Mouse (Mus musculus): ENCODE data around the gene Cdc42ep1.
A peak's percentile ranks its signal among the peaks of the same experiment; 100 is the strongest.
"Not testable (repeated sequence)": the region's sequence is repeated elsewhere in the genome, so short reads cannot be mapped to it uniquely, and the experiment has no call there.

Gene Cdc42ep1

DNA sequence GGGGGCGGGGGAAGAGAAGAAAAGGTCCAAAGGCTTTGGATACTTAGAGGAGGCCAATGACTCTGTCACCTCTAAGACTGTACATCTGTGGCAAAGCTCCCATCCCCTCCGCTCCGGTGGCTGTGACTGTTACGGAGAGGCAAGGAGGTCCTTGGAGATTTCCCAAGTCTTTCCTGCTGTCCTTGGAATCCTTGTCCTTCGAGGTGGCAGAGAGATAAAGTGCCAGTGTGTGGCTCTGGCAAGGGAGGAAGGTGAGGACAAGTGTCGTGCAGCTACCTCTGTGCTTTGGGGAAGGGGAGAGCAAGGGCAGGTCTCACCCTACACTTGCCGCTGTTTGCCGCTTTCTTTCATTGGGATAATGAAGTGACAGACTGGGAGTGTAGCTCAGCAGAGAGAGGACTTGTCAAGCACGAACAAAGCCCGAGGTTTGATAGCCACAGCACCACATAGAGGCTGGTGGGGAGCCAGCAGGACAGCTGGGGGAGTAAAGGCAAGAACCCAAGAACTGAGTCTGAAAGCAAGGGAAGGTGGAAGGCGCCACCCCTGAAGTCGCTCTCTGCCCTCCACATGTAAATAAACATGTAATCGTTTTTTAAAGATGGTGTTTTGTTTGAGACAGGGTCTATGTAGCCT, 31.5 kb downstream of the Cdc42ep1 start:
- no peak for ATAC-seq (ENCODE audit: insufficient number of reproducible peaks, low FRiP score, low TSS enrichment)

DNA sequence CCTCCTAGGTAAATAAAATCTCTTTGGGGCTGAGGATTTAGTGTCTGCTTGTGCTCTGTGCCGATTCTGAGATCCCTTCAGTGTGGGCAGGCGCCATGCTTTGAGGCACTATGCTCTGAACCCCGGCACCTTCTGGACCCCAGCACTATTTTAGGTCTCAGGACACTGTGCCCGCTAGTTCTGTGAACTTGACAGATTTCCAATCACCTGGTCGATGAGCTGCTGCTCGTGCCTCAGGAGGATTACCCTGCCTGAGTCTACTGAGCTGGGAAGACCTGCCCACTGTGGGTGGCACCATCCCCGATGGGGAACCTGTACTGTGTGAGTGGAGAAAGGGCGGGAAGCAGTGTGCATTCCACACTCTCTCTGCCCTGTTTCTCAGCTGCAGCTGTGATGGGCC, 32.6 kb downstream of the Cdc42ep1 start:
- no peak for ATAC-seq (ENCODE audit: insufficient number of reproducible peaks, low FRiP score, low TSS enrichment)

DNA sequence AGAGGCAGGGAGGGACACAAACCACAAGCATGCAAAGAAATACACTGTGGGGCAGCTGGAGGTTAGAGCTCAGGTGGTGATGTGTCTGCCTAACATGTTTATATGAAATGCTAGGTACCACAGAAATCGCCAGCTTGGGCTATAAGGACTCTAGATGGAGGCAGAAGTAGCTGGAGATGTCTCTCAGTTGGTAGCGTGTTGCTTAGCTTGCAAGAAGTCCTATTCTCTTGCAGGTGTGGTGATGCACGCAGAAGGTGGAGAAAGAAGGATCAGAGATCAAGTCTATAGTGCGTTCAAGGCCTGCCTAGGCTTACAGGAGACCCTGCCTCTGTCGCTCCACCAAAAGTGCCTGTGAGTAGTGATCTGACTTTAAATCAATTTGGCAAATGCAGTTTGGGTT, 33.1 kb downstream of the Cdc42ep1 start:
- no peak for ATAC-seq (ENCODE audit: insufficient number of reproducible peaks, low FRiP score, low TSS enrichment)

GRCm38 (mm10) chr15:78876258-78876696, 33.9 kb downstream of the Cdc42ep1 start:
- ATAC-seq (ENCODE audit: insufficient number of reproducible peaks, low FRiP score, low TSS enrichment): peak; percentile 42

DNA sequence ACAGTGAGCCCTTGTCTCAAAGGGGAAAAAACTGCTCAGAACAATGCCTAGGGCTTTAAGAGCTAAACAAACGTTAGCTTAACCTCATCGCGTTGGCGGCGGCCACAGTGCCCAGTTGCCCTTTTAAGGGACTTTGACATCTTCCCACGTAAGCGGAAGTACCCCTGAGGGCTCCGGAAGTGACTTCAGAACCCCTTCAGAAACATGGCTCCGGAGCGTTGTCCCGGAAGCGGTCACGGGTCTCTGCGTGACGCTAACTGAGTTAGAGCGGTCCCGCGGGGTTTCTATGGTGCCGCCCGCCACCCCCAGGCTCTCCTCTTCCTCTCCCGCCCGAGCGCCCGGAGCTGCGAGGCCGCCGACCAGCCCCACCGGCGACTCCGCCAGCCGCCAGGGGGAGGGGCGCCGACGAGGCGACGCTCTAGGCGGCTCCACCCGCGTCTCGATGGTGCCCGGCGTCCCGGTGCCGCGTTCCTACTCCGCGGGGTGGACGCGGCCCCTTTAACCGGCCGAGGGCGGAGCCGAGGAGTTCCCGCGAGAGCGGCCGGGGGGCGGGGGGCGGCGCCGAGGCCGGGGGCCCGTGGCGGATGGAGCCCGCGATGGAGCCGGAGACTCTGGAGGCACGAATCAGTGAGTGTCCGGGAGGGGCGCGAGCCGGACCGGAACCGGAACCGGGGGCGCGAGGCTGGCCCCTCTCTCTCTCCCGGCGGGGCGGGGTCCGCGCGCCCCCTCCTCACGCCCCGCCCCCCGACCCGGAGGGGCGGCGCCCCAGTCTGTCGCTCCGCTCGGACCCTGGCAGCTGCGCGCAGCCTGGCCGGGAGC, 34.8 kb downstream of the Cdc42ep1 start, which contains the start of gene Gga1:
Gene Gga1 (plus strand): TSS at position 200 of the 819 bp plus-strand sequence.
- peak; percentile 84 for ATAC-seq (ENCODE audit: insufficient number of reproducible peaks, low FRiP score, low TSS enrichment)

GRCm38 (mm10) chr15:78877810-78878390, 35.5 kb downstream of the Cdc42ep1 start:
- peak; percentile 5; the same call in 1 of the 2 replicates for ATAC-seq (ENCODE audit: insufficient number of reproducible peaks, low FRiP score, low TSS enrichment)

- ATAC-seq (ENCODE audit: insufficient number of reproducible peaks, low FRiP score, low TSS enrichment): not testable (repeated sequence)
Measured at GRCm38 (mm10) chr15:78878792-78879516, 36.5 kb downstream of the Cdc42ep1 start.

DNA sequence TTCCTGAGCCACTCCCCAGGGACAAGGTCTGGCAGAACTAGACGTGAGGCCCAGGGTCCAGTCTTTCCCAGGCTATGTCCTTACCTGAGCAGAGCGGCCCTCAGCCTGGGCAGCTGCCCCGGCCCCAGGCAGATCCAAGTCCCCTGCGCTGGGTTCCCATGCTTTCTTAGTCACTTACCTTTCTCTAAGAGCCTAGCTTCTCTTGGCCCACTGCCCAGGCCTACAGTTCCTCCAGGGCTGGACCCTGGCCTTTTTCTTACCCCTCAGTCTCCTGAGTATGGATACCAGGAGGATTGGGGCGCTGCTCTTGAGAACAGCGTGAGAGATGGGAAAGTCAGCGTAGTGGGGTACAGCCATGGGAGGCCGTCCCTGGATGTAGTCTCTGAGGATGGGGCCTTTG, 38.0 kb downstream of the Cdc42ep1 start:
- no peak for ATAC-seq (ENCODE audit: insufficient number of reproducible peaks, low FRiP score, low TSS enrichment)

DNA sequence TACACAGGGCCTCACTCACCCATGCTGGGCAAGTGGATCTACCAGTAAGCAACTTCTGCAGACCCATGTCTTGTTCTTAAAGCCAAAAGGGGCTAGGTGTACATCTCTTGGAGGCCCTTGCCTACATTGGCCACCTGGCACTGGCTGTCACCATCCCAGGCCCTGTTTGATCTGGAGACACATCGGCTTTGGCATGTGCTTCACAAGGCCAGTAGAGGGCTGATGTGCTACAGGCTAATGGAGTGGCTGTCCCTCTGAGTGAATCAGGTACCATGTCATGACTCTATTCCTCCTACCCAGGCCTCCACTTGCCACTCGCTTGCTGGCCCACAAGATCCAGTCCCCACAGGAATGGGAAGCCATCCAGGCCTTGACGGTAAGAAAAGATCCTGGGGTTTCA, 39.4 kb downstream of the Cdc42ep1 start:
- no peak for ATAC-seq (ENCODE audit: insufficient number of reproducible peaks, low FRiP score, low TSS enrichment)

GRCm38 (mm10) chr15:78889401-78889853, 47.0 kb downstream of the Cdc42ep1 start:
- ATAC-seq (ENCODE audit: insufficient number of reproducible peaks, low FRiP score, low TSS enrichment): no peak

- no peak for ATAC-seq (ENCODE audit: insufficient number of reproducible peaks, low FRiP score, low TSS enrichment)
Measured at GRCm38 (mm10) chr15:78892440-78892839, 50.0 kb downstream of the Cdc42ep1 start.

- ATAC-seq (ENCODE audit: insufficient number of reproducible peaks, low FRiP score, low TSS enrichment): no peak
Measured at GRCm38 (mm10) chr15:78894726-78895125, 52.3 kb downstream of the Cdc42ep1 start.

- ATAC-seq (ENCODE audit: insufficient number of reproducible peaks, low FRiP score, low TSS enrichment): no peak
Measured at GRCm38 (mm10) chr15:78895741-78896140, 53.3 kb downstream of the Cdc42ep1 start.

GRCm38 (mm10) chr15:78896149-78896548, 53.7 kb downstream of the Cdc42ep1 start:
- no peak for ATAC-seq (ENCODE audit: insufficient number of reproducible peaks, low FRiP score, low TSS enrichment)

DNA sequence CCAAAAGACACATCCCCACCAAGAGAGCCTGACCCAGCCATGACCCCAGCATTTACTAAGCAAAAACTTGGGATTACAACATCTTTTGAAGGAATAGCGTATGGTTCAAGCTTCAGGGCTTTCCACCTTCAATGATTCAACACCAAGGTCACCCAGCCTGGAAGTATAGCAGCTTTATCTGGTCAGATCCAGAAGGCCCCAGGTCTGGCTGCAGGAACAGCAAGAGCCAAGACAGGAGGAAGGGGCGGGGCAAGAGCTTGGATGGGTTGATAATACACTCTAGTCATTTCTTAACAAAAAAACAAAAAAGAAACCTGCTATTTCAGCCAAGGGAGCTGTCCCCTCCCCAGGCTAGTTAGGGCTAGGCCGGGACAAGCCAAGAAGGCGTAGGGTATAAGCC, 55.1 kb downstream of the Cdc42ep1 start:
- ATAC-seq (ENCODE audit: insufficient number of reproducible peaks, low FRiP score, low TSS enrichment): no peak

- ATAC-seq (ENCODE audit: insufficient number of reproducible peaks, low FRiP score, low TSS enrichment): no peak
Measured at GRCm38 (mm10) chr15:78898507-78899001, 56.1 kb downstream of the Cdc42ep1 start.

DNA sequence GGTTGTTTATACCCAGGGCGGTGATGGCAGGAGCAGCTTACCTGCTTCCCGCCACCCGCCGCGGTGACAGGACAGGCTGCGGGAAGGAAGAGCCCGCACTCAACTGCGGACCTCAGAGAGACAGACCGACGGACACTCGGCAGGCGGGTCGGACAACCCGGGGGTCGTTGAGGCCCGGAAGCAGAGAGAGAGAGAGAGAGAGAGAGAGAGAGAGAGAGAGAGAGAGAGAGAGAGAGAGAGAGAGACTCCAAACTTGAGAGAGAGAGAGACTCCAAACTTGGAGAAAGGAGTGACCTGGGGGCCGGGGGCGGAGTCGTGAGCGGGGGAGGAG, 57.0 kb downstream of the Cdc42ep1 start, which contains the start of gene Gm49510:
Gene Gm49510 (plus strand): TSS at position 259 of the 331 bp plus-strand sequence.
- ATAC-seq (ENCODE audit: insufficient number of reproducible peaks, low FRiP score, low TSS enrichment): no peak

DNA sequence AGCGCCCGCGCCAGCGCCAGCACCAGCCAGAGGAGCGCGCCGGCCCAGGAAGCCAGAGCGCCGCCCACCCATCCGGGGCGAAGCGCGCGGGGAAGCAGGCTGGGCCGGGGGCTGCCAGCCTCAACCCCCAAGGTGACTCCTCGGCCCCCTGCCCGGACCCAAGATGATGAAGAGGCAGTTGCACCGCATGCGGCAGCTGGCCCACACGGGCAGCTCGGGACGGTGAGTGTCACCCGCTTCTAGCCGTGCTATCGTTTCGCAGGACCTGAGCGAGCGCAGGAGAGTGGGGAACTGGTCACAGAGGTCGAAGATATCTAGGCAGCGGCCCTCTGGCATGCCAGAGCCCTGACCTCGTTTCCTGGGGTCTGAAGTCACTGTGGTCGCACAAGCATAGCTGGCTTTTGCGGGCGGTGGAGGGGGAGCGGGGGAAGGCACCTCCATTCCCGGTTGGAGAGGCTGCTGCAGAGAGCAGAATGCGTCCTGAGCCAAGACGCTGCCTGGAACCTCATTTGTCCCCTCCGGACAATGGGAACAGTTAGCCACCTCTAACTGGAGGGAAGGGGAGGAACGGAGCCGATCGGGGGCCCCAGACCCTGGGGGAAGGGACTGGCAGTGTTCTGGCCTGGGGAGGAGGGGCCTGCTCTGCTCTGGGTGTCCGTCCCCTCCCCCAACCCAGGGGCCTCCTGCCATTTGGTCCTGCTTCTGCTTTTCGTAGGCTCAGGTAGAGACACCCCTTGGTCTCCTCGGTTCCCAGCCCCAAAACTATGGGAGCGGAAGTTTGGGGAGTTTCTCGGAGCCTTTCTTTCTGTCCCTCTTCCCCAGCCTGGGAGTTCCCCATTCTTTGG, 57.5 kb downstream of the Cdc42ep1 start, which contains the start of gene Sh3bp1:
Gene Sh3bp1 (plus strand): TSS at position 29 of the 845 bp plus-strand sequence.
- no peak for ATAC-seq (ENCODE audit: insufficient number of reproducible peaks, low FRiP score, low TSS enrichment)

Measured in cerebellum, adult (tissue).